Mouse (Mus musculus): ENCODE measurements at regions not wholly inside any gene's neighbourhood (a gene's known extent, or its start where the extent isn't known, plus 50 kb on each side); places are given as distances from the start of the nearest gene placed in this dataset.

GRCm38 (mm10) chr4:98223429-98223828, 159.7 kb downstream of the Tm2d1 start:
- Histone ChIP-seq H3K36me3 (ENCODE audit: insufficient read depth, low read length) (no peaks in the 10 kb centered on the region), H3K9ac (ENCODE audit: low read depth, low read length) (no peak overlapping the region), H3K4me1 (replicated peaks; ENCODE audit: insufficient read depth, low read length) (no peaks in the 10 kb centered on the region), H3K4me2 (ENCODE audit: low read length) (no peak overlapping the region), H3K27ac (no peak overlapping the region), H3K4me3 (replicated peaks; ENCODE audit: low read depth, low read length) (no peak overlapping the region), H3K9me3 (replicated peaks; ENCODE audit: low read length) (no peaks in the 10 kb centered on the region), H3K27me3 (ENCODE audit: insufficient read depth, low read length) (no peaks in the 10 kb centered on the region)
- no peak for DNase-seq (ENCODE audit: low spot score)
- no peak for ATAC-seq (replicated peaks; ENCODE audit: low FRiP score, low read depth)
- WGBS, result 37% methylated on average over 8 of the region's 8 CpGs
- no peak for TF ChIP-seq CTCF (IDR thresholded peaks at IDR 0.05; ENCODE audit: low read depth)

DNA sequence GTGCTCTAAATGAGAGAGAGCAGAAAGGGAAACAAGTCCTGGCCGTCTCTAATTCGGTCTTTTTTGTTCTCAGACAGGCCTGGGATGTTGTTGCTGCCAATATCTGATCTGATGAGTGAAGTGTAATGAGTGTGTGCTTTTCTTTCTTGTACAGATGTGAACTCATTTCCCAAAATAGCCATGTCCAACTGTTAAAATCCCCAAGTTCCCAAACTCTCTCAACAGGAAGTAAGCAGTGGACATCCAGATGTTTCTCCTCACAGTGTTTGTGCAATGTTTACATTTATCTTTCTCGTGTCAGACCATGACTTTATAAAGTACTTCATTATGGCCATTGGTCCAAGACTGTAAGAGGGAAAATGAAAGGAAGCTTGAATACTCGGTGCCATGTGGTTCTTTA, 161.5 kb downstream of the Tm2d1 start:
- Histone ChIP-seq H3K9ac (ENCODE audit: low read depth, low read length) (no peak overlapping the region), H3K27ac (no peak overlapping the region), H3K4me1 (replicated peaks; ENCODE audit: insufficient read depth, low read length) (no peaks in the 10 kb centered on the region), H3K4me3 (replicated peaks; ENCODE audit: low read depth, low read length) (no peak overlapping the region), H3K4me2 (ENCODE audit: low read length) (no peak overlapping the region), H3K27me3 (ENCODE audit: insufficient read depth, low read length) (no peaks in the 10 kb centered on the region), H3K9me3 (replicated peaks; ENCODE audit: low read length) (no peaks in the 10 kb centered on the region), H3K36me3 (ENCODE audit: insufficient read depth, low read length) (no peaks in the 10 kb centered on the region)
- peak; percentile 78 for DNase-seq (ENCODE audit: low spot score)
- WGBS, result 51% methylated on average over 4 of the region's 4 CpGs
- no peak for ATAC-seq (replicated peaks; ENCODE audit: low FRiP score, low read depth)
- TF ChIP-seq CTCF (IDR thresholded peaks at IDR 0.05; ENCODE audit: low read depth), result no peak

DNA sequence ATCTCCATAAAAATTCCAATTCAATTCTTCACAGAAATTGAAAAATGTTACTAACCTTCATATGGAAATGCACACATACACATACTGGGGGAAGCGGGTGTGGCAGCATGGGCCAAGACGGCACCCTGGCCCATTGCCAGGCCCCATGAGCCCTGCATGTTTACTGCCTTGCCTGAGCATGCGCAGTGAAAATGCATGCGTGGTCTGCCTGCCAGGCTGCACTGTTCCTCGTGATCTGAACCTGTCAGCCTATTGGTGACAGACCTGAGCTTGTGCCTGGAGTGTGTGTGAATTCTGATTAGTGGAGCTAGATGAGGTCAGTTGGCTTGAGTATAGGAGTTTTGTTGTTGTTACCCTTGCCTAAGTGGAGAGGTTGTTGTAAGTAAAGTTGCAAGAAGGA, 167.9 kb downstream of the Tm2d1 start:
- no peaks in the 10 kb centered on the region for H3K9me3 ChIP-seq (replicated peaks; ENCODE audit: low read length)

DNA sequence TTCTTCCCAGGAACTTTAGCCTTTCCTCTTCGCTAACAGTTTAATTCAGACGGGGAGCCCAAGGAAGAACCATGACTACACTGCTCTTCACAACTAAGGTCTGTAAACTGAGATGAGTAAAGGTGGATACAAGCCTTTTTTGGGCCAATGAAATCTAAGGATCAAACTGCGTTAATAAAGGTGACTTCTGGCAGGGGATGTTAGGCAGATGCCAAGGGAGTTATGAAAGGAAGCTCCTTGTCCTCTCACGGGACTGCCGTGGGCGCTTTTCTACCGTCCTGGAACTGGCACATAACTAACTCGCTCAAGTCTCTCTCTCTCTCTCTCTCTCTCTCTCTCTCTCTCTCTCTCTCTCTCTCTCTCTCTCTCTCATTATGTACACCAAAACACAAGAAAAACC, 175.7 kb downstream of the Tm2d1 start:
- H3K4me2 ChIP-seq (ENCODE audit: low read length), result no peak overlapping the region
- DNase-seq (ENCODE audit: low spot score), result no peak
- H3K27me3 ChIP-seq (ENCODE audit: insufficient read depth, low read length), result no peaks in the 10 kb centered on the region
- no peak overlapping the region for H3K9ac ChIP-seq (ENCODE audit: low read depth, low read length)
- H3K27ac ChIP-seq, result no peak overlapping the region
- H3K9me3 ChIP-seq (replicated peaks; ENCODE audit: low read length), result no peaks in the 10 kb centered on the region
- ATAC-seq (replicated peaks; ENCODE audit: low FRiP score, low read depth), result no peak
- H3K36me3 ChIP-seq (ENCODE audit: insufficient read depth, low read length), result no peaks in the 10 kb centered on the region
- H3K4me1 ChIP-seq (replicated peaks; ENCODE audit: insufficient read depth, low read length), result no peaks in the 10 kb centered on the region
- TF ChIP-seq CTCF (IDR thresholded peaks at IDR 0.05; ENCODE audit: low read depth), result no peak
- 87% methylated on average over 8 of the region's 8 CpGs for WGBS
- H3K4me3 ChIP-seq (replicated peaks; ENCODE audit: low read depth, low read length), result no peak overlapping the region

More for the DNA sequence above, 167.9 kb downstream of the Tm2d1 start:
- no peak overlapping the region for H3K4me3 ChIP-seq (replicated peaks; ENCODE audit: low read depth, low read length)
- no peak overlapping the region for H3K4me2 ChIP-seq (ENCODE audit: low read length)
- no peak overlapping the region for H3K9ac ChIP-seq (ENCODE audit: low read depth, low read length)
- no peak for ATAC-seq (replicated peaks; ENCODE audit: low FRiP score, low read depth)
- no peak for TF ChIP-seq CTCF (IDR thresholded peaks at IDR 0.05; ENCODE audit: low read depth)
- WGBS, result 80% methylated on average over 5 of the region's 5 CpGs
- no peaks in the 10 kb centered on the region for H3K4me1 ChIP-seq (replicated peaks; ENCODE audit: insufficient read depth, low read length)
- DNase-seq (ENCODE audit: low spot score), result no peak
- H3K27ac ChIP-seq, result no peak overlapping the region
- no peaks in the 10 kb centered on the region for H3K27me3 ChIP-seq (ENCODE audit: insufficient read depth, low read length)
- no peaks in the 10 kb centered on the region for H3K36me3 ChIP-seq (ENCODE audit: insufficient read depth, low read length)

- H3K4me2 ChIP-seq (ENCODE audit: low read length), result no peak overlapping the region
- no peak overlapping the region for H3K27ac ChIP-seq
- 55% methylated on average over 6 of the region's 6 CpGs for WGBS
- no peaks in the 10 kb centered on the region for H3K27me3 ChIP-seq (ENCODE audit: insufficient read depth, low read length)
- no peak overlapping the region for H3K4me3 ChIP-seq (replicated peaks; ENCODE audit: low read depth, low read length)
- H3K36me3 ChIP-seq (ENCODE audit: insufficient read depth, low read length), result no peaks in the 10 kb centered on the region
- no peak overlapping the region for H3K9ac ChIP-seq (ENCODE audit: low read depth, low read length)
- H3K9me3 ChIP-seq (replicated peaks; ENCODE audit: low read length), result no peaks in the 10 kb centered on the region
- ATAC-seq (replicated peaks; ENCODE audit: low FRiP score, low read depth) (no peak), DNase-seq (ENCODE audit: low spot score) (no peak)
- no peaks in the 10 kb centered on the region for H3K4me1 ChIP-seq (replicated peaks; ENCODE audit: insufficient read depth, low read length)
- TF ChIP-seq CTCF (IDR thresholded peaks at IDR 0.05; ENCODE audit: low read depth), result no peak
Measured at GRCm38 (mm10) chr4:98206245-98206970, 176.7 kb downstream of the Tm2d1 start.

DNA sequence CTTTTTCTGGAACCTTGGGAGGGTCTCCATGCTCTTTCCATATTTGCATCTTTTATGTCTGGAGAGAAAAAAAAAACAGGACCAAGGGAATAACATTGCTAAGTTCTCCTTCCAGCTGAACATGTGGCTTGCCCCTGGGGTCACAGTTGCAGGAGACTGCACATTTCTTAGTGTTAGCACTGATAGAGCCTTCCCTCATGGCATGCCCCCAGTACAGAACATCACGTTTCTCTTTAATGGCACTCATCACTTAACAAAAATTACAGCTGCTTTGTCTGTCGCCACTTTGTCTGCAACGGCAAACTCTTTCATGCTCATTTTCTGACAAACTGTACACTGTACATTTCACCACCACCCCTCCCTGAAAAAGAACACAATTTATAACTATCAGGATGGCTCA, 180.0 kb downstream of the Tm2d1 start:
- TF ChIP-seq CTCF (IDR thresholded peaks at IDR 0.05; ENCODE audit: low read depth), result no peak
- no peak overlapping the region for H3K9ac ChIP-seq (ENCODE audit: low read depth, low read length)
- no peak for DNase-seq (ENCODE audit: low spot score)
- H3K4me3 ChIP-seq (replicated peaks; ENCODE audit: low read depth, low read length), result no peak overlapping the region
- H3K36me3 ChIP-seq (ENCODE audit: insufficient read depth, low read length), result no peaks in the 10 kb centered on the region
- no peak overlapping the region for H3K27ac ChIP-seq
- no peak overlapping the region for H3K4me2 ChIP-seq (ENCODE audit: low read length)
- no peaks in the 10 kb centered on the region for H3K9me3 ChIP-seq (replicated peaks; ENCODE audit: low read length)
- WGBS, result 62% methylated on average over 3 of the region's 3 CpGs
- no peaks in the 10 kb centered on the region for H3K4me1 ChIP-seq (replicated peaks; ENCODE audit: insufficient read depth, low read length)
- no peaks in the 10 kb centered on the region for H3K27me3 ChIP-seq (ENCODE audit: insufficient read depth, low read length)
- no peak for ATAC-seq (replicated peaks; ENCODE audit: low FRiP score, low read depth)

DNA sequence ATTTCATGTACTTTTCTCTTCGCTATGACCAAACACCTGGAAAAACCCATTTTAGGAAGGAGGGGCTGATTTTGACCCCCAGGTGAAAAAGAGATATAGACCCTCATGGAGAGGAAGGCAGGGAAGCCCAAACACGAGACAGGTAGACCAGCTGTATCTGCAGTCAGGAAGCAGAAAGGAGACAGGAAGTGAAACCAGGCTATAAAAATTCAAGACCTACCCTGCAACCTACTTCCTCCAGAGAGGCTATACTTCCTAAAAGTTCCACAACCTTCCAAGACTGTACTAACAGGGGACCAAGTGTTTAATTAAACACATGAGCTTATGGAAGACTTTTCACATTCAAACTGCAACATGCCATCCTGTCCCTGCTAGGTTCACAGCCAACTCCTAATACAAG, 180.9 kb downstream of the Tm2d1 start:
- H3K27ac ChIP-seq, result no peak overlapping the region
- no peaks in the 10 kb centered on the region for H3K4me1 ChIP-seq (replicated peaks; ENCODE audit: insufficient read depth, low read length)
- H3K27me3 ChIP-seq (ENCODE audit: insufficient read depth, low read length), result no peaks in the 10 kb centered on the region
- H3K9me3 ChIP-seq (replicated peaks; ENCODE audit: low read length), result no peaks in the 10 kb centered on the region
- WGBS, result 75% methylated on average over 2 of the region's 2 CpGs
- ATAC-seq (replicated peaks; ENCODE audit: low FRiP score, low read depth) (no peak), DNase-seq (ENCODE audit: low spot score) (no peak)
- H3K36me3 ChIP-seq (ENCODE audit: insufficient read depth, low read length), result no peaks in the 10 kb centered on the region
- no peak overlapping the region for H3K9ac ChIP-seq (ENCODE audit: low read depth, low read length)
- no peak overlapping the region for H3K4me2 ChIP-seq (ENCODE audit: low read length)
- TF ChIP-seq CTCF (IDR thresholded peaks at IDR 0.05; ENCODE audit: low read depth), result no peak
- no peak overlapping the region for H3K4me3 ChIP-seq (replicated peaks; ENCODE audit: low read depth, low read length)
